Mouse (Mus musculus): ENCODE results near the gene Gm20422.

The Gm20422 gene

GRCm38 (mm10) chr8:69774503-69775148, at the start of gene Gm20422:
Gene Gm20422, minus strand, starts transcription at chr8:69774886.
- DNase-seq: peak; percentile 90 to 91

DNA sequence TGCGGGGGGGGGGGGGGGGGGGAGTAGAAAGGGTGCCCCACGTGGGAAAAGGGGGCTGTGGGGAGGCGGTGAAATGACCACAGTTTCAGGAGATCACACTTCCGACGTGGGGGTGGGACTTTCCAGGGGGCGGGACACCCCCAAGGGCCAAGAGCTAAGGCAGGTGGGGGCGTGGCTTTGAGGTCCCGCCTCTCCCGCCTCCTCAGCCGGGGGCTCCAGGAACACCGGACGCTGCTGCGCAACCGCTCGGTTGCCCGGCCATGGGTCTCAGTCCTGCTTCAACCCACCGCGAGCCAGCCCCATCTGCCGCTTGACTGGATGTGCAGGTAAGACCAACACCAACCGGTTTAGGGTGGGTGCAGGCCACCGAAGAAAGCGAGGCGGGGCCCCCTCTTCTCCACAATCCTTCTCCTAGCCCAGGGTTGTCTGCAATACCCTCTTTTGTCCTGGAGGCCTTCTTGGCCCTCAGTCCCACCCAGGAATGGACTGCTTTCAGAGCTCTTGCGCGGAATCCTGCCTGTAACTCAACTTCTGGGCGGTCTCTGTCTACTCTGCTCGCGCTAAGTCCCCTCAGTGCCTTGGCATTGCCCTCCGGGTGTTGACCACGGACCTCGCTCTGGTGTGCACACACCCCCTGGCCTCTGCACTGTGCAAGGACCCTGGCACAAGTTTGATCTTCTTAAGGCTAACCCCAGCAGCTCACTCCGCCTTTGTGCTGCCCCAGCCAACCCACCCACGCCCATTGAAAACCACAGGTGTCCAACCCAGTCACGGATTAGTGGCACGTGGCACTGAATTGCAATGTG, 47.9 kb upstream of the Gm20422 start, which contains the start of gene Lpar2:
TSS of gene Lpar2 (plus strand) at position 44 of the 806 bp plus-strand sequence.
- peak in 1 of 2 experiments; percentile 55 for DNase-seq

DNA sequence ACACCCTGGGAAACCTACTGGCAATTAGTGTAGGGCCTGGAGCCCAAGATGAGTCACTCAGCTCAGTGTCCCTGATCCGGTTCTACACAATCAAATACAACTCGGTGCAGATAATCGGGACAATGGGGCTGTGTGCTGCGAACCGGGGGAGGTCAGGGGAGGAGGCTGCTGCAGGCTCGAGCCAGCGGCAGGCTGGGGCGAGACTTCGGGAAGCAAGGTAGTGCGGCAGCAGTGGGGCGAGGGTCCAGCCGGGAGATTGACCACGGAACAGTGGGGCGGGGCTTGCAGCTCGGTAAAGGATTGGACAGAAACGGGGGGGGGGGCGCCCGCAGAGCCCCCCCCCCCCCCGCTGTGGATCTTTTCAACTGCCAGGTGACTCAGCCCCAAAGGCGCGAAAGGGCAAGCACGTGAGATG, 47.3 kb upstream of the Gm20422 start:
- peak; percentile 25 to 42 for DNase-seq

- no peak for DNase-seq
Observed at GRCm38 (mm10) chr8:69820466-69820865, 45.8 kb upstream of the Gm20422 start.

GRCm38 (mm10) chr8:69815396-69815795, 40.7 kb upstream of the Gm20422 start:
- DNase-seq: no peak

GRCm38 (mm10) chr8:69814881-69815280, 40.2 kb upstream of the Gm20422 start:
- DNase-seq: no peak

DNA sequence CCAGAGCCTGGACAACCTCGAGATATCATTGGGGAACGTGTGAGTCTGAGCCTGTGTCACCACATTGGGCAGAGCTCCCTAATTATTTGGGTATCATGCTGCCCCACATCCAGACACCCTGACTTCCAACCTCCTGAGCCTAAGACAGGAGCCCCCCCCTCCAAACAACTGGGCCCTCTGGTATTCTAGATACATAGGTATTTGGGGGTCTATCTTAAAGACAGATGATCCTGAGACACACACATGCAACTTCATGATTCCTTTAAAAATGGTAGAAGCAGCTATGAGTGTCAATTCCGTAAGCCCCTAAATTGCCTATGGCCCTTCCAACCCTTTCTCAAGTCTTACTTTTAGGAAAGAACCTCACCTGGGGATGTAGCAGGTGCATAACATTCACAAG, 35.1 kb upstream of the Gm20422 start:
- DNase-seq: no peak

DNA sequence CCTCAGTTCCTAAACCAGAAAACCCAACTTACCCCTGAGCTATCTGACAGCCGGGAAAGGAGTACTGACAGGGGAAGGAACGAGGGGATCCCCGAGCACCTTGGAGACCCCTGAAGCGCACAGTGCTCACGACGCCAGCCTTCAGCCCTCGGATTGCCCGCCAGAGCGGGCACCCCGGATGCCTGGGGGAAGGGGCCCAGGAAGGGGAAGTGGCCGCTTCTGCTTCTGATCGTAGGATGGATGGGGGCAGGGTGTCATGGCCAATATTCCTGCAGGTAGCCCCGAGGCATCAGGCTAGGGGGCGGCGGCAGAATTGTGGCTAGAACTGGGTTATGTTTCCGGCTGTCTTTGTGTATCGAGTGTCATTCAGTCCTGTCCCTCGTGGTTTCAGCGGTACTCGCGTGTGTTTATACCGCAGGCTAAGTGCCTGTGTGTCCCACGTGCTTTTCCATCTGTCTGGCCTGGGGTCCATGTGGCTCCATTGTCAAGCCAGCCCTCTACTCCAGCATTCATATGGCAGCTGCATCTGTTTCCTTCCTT, 34.2 kb upstream of the Gm20422 start:
- peak in 1 of 2 experiments; percentile 29 for DNase-seq

DNA sequence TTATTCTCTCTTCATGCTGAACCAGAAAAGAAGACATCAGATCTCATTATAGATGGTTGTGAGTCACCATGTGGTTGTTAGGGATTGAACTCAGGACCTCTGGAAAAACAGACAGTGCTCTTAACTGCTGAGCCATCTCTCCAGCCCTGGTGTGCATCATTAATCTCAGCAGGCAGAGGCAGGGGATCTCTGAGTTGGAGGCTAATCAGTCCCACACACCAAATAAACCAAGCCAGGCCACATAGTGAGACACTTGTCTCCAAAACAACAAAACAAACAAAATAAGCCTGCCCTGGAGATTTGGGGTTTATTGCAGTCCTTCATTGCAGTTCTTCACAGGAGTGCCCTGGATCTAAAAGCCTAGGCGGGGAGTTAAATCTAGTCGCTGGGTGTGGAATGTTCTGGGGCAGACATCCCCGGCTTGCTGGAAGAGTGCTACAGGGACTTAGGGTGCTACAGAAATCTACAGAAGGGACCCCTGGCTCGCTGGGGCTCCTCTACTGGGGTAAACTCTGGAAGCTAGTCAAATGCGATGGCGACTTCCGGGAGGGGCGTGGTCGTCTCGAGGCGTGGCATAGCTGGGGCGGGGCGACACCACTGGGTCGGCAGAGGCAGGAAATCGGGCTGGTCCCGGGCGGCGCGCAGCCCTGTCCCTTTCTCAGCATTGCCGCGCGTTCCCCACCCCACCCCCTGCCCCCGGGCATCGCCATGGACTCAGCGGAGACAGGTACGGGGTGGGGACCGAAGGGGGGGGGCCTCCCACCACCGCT, 33.6 kb upstream of the Gm20422 start, which contains the start of gene Gmip:
TSS of gene Gmip (plus strand) at position 586 of the 770 bp plus-strand sequence.
- peak in 1 of 2 experiments; percentile 63 for DNase-seq

DNA sequence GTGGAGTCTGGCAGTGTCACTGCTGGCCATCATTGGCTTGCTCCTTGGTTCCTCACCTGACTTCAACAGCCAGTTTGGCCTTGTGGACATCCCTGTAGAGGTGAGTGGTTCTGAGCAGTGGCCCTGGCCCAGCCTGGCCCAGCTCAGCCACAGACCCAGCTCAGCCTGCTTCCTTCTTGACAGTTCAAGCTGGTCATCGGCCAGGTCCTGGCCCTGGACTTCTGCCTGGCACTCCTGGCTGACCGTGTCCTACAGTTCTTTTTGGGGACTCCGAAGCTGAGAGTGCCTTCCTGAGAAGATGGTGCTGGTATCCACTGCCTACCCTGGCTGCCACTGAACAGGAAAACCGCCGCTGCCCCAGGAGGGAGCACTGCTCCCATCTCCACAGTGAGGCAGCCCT, 32.5 kb upstream of the Gm20422 start:
- no peak for DNase-seq

- no peak for DNase-seq
Observed at GRCm38 (mm10) chr8:69805491-69805890, 30.8 kb upstream of the Gm20422 start.

DNA sequence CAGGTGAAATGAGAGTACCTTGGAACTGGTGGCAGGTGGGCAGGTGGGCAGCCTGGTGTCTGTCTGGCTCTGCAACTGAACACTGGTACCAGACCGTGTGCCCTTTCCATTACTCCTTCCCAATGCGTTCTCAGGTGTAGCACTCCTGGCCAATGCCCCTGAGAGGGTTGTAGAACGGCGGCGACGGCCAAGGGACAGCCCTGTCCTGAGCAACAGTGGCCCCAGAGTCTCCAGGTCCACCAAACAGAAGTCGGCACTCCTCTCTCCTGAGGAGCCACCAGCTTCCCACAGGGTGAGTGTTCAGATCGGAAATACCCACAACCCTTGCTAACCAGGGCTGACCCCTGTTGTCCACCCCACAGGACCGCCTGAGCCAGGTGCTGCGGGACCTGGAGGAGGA, 30.4 kb upstream of the Gm20422 start:
- peak in 1 of 2 experiments; percentile 1 for DNase-seq

- DNase-seq: peak in 1 of 2 experiments; percentile 0
Observed at GRCm38 (mm10) chr8:69804537-69804936, 29.9 kb upstream of the Gm20422 start.

- peak in 1 of 2 experiments; percentile 4 for DNase-seq
Observed at GRCm38 (mm10) chr8:69803366-69803765, 28.7 kb upstream of the Gm20422 start.

- peak in 1 of 2 experiments; percentile 2 for DNase-seq
Observed at GRCm38 (mm10) chr8:69802216-69802615, 27.5 kb upstream of the Gm20422 start.

GRCm38 (mm10) chr8:69801796-69802195, 27.1 kb upstream of the Gm20422 start:
- peak in 1 of 2 experiments; percentile 2 for DNase-seq

DNA sequence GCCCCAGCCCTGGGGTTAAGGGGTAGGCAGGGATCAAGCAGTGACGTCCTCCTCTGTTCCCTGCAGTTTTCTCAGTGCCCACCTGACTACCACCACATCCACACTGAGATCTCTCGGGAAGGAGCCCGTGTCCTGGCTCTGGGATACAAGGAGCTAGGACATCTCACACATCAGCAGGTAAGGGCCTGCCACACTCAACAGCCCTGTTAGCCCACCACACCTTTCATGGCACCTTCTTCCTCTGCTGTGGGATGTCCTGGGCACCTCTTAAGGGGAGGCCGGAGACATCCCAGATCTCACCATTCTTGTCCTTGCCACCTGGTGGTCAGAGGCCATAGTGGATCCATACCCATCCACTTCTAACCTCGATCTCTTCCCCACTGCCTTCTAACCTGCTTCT, 25.3 kb upstream of the Gm20422 start:
- DNase-seq: no peak

DNA sequence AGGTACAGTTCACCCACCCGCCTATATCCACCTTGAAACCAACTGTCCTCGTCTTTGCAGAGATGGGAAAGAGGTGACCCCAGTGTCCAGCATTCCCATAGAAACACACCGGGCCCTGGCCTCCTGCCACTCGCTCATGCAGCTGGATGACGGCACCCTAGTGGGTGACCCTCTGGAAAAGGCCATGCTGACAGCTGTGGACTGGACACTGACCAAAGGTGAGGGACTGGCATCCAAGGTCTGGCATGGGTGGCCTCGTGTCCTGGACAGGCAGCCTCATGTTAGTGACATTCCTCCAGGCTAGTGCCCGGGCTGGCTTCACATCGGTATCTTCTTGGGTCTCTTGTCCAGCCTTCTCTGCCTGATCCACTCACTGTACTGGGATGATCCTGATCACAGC, 24.6 kb upstream of the Gm20422 start:
- DNase-seq: no peak

GRCm38 (mm10) chr8:69797661-69798060, 23.0 kb upstream of the Gm20422 start:
- no peak for DNase-seq

DNA sequence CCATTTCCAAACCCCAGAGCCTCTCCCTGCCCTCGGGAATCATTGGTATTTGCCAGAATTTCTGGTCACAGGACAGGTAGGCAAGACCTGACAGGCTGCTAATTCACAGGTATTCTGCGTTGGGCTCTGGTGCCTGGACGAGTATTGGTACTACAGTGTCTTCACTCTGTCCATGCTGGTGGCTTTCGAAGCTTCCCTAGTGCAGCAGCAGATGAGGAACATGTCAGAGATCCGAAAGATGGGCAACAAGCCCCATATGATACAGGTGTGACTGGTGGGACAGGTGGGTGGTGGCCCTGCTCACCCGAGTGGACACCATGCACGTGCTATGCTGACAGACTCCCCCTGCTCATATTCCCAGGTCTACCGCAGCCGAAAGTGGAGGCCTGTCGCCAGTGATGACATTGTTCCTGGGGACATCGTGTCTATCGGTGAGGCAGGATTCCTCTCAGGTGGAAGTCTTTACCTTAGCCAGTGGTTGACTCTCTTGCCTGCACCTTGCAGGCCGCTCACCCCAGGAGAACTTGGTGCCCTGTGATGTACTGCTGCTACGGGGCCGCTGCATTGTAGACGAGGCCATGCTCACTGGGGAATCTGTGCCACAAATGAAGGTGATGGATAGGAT, 22.1 kb upstream of the Gm20422 start:
- no peak for DNase-seq

DNA sequence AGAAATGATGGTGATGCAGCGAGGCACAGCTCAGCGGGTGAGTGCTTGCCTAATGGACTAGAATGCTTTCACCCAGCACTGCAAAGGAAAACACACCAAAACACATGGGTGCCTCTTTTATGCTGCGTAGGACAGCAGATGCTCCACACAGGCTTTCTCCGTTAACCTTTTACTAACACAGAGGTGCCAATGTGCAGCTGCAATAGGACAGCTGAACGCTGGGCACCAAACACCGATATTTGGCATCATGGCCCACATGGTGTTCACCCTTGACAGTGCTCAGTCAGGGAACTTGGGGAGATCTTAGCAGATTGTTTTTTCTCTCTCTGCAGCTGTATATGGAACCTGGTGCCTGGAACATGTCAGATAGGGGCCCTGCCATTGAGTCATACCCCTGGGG, 20.2 kb upstream of the Gm20422 start:
- no peak for DNase-seq

DNA sequence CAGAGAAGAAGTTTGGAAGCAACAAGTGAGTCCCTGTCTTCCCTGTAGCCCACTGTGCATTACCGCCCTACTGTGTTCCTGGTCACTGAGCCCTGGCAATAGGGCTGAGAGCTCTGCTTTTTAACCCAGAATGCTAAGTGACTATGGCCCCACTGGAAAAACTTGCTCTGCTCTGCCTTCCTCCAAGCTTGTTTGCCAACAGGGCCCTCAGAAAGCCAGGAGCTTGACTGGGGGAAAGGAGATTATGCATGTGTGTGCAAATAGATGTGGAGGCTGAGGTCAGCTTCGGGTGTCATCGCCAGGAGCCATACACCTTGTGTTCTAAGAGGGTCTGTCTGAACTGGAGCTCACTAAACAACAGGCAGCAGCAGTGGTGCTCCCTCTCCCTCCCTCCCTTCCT, 19.4 kb upstream of the Gm20422 start:
- no peak for DNase-seq

All from cerebellum, postnatal 25 days (tissue).